Mouse (Mus musculus): ENCODE measurements at regions not wholly inside any gene's neighbourhood (a gene's known extent, or its start where the extent isn't known, plus 50 kb on each side); places are given as distances from the start of the nearest gene placed in this dataset.
A peak's percentile ranks its signal among the peaks of the same experiment; 100 is the strongest.
"Not testable (repeated sequence)": the region's sequence is repeated elsewhere in the genome, so short reads cannot be mapped to it uniquely, and the experiment has no call there.

DNA sequence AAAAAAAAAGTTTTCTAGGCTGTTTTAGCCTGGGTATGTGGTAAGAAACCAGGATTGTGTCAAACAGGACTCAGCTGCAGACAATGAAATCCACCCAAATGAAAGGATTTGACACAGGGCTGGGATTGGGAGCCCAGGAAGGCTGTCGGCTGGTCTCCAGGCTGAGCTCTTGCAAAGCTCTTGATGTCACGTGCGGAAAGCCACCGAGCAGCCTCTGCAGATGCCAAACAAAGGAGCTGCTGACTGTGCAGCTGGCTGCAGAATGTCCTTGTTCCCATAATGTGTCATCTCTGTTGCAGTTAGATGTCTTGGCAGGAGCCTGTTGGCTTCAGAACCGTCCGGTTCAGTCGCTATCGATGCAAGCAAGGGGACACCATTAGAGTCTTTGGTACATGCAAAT is 56.1 kb downstream of the Bbs10 start:
- DNase-seq, result no peak

DNA sequence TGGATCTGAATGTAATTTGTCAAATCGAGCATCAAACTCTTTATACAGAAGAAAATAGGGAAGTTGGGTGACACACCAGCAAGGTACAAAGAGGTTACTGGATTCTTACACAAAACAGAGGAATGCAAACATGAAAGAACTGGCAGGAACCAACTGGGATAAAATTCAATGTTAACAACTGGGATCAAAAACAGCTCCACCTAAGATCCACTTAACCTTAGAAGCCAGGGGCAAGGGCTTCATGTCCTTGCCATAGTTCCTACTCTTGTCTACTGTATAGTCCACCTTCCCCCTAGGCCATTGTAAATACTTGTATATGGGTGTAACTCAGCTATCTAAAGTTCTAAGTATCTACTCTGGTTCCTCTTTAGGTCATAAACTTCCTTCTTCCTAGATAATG is 59.9 kb downstream of the Bbs10 start:
- not testable (repeated sequence) for DNase-seq

DNA sequence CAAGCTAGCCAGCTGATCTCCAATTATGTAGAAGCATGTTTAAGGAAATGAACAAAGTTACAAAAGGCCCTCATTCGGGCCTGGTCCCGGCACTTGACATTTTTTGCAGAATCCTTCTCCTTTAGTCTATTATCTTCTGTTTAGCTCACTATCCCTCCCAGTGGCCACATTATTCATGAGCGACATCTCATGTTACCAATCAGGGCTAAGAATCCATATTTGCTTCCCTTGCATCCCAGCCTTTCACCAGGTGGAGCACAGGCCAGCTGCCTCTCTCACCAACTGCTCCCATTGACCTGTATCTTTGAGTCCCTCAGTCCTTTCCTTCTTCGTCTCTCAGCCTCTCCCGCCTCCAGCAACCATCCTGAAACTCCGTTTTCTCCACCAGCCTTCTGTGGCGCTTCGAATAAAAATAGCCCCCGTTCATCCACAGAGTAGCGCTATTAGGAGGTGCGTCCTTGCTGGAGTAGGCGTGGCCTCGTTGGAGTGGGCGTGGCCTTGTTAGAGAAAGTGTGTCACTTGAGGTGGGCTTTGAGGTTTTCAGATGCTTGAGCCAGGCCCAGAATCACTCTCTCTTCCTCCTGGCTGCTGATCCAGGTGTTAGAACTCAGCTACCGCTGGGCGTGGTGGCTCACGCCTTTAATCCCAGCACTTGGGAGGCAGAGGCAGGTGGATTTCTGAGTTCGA is 63.4 kb downstream of the Bbs10 start:
- DNase-seq, result no peak

DNA sequence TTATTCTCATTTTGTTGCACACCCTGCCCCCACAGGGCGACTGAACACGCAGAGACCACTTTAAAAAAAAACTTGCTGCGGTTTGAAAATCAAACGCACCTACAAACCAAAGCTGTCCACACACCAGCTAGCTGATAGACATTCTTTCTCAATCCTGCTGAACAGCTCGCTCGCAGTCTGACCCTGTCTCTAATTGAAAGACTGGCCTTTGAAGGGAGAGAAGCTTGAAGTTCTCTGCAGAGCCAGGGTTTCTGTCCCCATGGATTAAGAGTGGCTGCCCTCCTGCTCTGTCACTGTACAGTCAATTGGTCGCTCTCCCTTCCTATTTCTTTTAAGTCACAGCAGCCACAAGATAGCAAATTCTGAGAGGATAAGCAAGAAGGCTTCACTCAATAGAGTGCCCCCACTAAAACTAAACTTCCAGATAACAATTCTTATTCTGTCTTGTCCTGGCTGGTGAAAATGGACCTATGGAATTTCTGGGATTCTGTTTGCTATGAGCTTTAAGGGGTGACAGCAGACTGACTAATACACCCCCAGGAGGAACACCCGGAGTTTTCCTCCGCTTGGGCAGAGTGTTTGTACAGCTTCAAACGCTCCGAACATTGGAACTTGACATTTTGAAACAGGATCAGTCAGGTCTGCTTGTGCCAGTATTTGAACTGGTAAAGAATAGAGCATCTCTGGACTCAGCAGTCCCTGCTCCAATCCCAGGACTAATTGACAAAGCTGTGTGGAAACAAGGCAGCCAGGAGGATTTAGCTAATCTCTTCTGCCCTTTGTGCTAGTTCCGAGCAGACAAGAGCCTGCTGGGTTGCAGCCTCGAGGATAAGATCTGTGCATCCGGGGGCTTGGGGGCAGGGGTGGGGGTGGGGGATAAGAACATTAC is 65.5 kb downstream of the Bbs10 start:
- no peak for DNase-seq

DNA sequence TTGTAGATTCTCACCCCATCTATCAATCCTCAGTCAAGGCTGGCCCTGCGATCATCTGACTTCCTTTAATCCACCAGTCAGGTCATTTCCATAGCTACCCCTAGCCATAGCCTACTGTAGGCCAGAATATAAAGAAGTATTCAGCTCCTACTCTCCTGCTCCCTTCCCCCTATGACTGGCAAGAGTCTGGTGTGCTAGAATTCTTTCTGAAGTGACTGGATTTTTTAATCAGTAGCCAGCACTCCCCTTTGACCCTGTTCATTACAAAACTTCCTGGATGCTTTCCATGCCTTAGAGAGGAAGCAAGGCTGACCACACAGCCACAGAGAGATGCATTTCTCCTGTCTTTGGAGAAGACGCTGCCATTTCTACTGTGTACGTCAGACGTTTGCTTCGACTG is 66.5 kb downstream of the Bbs10 start:
- DNase-seq, result no peak

DNA sequence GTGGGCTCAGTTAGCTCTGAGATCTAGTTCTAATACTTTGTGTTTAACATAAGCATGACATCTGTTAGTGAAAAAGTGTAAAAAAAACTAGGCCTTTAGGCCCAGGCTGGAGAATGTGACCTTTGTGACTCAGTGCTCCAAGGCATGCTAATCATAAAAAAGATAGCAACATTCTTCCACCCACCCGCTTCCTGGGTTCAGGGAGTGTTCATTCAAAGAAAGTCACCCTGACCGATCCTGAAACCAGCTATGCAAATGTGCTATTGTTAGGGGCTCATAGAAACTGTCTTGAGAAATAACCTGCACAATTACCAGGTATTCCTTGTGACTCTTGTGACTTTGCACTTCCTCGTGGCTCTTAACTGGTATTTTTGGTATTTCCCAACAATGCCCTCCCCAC is 70.6 kb downstream of the Bbs10 start:
- DNase-seq, result not testable (repeated sequence)

- DNase-seq, result peak; percentile 43
These were observed 79.7 kb downstream of the Bbs10 start for GRCm38 (mm10) chr10:111378047-111378618.

DNA sequence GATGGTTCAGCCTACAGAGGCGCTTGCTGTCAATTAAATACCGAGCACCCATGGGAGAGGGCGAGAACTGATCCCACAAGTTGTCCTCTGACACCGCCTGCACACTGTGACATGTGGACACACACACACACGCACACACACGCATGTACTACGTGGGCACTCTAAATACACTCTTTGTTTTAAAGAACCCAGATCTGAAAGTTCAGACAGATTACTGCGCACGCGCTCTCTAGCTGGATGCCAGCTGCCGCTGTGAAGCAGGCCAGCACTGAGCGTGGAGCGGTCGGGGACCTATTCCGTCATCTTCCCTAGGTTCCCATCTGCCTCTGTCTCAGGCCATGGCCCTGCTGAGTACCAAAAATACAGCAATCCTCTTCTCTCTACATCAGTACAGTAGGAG is 83.2 kb downstream of the Bbs10 start:
- no peak for DNase-seq

DNA sequence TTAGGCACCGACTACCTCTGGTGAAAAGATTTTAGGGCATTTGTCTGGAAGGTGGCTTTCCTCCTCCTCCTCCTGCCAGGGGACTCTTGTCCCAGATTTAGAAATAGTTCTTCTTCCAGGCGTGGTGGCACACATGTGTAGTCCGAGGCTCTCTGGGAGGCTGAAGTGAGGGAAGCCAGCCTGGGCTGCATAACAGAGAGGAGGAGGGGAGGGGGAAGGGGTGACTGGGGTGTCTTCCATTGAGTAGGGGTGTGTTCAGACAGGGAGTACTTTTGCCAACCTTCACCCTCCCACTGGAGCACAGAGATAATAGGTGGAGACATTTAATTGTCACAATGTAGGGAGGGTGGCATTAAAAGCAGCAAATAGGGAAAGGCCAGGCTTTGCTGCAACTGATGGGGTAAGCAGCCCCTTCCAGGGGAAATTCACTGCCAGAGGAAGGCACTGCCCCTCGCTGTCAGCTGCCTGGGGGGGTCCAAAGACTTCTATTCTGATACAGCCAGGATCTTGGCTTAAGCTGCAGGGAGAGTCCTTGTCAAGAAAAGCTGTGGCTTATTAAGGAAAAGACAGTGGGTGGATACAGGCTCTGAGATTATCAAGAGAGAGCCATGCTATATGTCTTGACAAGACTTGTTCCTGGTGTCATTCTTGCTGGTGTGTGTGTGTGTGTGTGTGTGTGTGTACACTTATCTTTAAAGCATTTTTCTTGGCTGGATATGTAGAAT is 83.9 kb downstream of the Bbs10 start:
- DNase-seq, result no peak

DNA sequence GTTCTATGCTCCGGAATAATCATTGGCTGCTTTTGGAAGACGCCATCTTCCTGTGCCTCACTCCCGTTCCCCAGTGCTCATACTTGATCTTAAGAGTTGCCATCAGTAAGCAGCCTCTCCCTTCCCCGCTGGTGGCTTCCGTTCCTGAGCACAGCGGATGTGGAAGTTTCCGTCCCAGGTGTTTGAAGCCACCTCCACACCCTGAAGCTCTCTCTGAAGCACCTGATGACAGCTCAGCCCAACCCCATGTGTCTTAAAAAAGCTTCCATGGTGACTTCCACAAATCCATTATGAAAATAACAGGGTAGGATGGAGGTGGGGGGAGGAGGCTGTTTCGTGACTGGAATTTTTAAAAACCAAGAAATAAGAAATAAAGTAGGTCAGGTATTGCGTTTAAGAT is 87.1 kb downstream of the Bbs10 start:
- peak; percentile 55 for DNase-seq

DNA sequence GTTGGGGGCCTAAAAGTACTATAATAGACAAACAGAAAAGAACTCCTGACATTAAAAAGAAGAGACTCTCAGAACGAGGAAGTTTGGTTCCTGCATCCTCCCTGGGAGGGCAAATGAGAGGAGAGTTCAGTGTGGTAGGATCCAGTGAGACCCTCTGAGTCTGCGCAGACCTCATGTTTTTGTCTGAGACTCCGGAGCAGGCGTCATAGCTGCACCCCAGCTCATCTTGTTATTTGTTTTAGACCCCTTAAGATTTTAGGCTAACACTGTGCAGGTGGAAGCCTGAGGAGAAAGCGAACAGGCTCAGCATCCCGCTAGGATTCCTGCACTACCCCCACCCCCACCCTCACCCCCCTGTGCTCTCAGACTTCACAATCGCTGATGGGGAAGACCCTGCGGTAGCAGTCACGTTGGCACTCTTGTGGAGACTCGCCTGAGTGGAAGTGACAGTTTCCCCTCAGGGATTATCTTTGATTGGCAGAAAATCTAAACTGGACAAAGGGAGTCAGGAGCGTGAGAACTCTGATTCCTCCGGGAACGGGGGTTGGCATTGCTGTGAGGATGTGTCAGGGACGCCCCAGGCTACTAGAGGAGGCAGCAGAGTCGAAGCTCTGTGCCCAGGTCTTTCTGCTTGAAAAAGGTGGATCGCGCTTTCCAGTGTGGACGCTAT is 85.0 kb upstream of the Nap1l1 start:
- DNase-seq, result no peak

DNA sequence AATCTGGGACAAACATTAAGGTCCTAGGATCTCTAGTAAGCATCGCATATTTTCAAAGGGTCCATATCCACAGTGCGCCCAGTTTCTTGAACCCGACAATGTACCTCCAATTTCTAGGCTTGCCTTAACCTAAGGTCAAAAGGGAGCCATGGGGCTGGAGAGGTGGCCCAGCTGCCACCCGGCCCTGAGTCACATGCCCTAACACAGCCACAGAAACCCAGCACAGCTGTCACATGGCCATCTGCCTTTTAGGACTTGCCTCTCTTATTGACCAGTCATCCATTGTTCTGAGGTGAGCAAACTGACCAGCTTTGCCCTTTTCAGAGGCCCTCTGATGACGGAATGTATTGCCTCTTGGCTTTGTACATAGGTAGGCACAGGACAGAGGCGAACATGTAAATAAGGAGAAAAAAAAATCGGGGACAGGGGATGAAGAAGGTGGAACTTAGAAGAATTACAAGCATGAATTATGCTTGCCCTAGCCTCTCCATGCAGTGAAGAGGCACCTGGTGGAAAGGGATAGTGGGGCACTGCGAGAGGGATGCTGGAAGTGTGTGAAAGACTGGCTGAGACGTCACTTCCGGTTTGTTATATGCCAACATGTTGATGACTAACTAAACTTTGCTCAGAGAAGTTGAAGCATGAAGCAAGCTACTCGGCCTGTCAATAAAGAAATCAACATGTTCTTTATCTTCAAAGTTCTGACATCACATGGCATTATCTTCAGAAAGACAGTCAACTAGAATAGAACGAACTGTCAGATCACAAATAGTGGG is 84.3 kb upstream of the Nap1l1 start:
- no peak for DNase-seq

GRCm38 (mm10) chr10:111389890-111390289 is 83.1 kb upstream of the Nap1l1 start:
- DNase-seq, result no peak

DNA sequence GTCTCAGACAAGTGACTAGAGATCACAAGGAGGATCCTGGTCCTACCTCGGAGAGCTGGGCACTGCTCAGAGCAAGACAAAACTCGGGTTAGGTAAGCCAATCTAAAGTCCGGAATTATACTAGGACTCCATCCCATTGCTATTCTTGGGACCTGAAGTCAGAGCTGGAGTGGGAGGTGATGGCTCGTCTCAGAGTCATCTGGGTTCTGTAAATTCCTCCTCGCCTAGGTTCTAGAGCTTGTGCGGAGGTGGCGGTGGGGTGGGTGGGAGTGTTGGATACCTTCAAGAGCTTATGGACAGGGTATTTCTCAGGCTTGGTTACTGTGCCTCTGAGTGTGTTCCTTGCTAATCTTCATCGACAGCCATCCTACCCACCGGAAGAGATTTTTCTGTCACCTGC is 78.6 kb upstream of the Nap1l1 start:
- no peak for DNase-seq

DNA sequence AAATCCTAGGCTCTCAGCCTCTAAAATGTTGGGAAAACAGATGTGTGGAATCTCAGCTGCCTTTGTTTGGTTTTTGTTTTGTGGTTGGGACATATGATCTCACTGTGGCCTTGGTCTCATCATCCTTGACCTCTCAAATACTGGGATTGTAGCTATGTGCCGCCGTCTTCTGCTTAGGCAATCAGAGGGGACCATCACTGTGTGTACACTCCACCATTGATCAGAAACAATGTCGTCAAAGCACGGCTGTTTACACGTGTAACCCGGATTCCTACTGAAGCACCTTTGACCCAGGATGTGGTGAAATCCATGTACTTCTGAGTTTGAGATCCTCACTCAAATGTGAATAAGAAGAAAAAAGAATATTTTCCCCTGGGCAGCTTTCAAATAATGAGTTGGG is 68.0 kb upstream of the Nap1l1 start:
- DNase-seq, result no peak

DNA sequence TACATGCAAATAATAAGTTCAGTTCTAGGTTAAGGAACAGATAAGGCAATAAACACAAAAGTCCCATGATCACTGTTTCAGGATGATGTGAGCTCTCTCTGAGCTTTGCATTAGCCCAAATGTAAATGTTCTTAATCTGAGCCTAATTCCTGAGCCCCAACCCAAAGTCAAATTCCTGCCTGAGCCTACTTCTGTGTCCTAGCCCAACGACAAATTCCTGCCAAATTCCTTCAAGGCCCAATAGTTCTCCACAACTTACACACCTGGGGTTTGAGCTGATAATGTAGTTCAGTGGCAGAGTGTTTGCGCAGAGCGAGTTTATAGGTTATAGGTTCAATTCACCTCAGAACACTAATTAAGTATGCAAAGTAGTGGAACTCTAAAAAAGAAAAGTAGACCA is 64.1 kb upstream of the Nap1l1 start:
- no peak for DNase-seq

DNA sequence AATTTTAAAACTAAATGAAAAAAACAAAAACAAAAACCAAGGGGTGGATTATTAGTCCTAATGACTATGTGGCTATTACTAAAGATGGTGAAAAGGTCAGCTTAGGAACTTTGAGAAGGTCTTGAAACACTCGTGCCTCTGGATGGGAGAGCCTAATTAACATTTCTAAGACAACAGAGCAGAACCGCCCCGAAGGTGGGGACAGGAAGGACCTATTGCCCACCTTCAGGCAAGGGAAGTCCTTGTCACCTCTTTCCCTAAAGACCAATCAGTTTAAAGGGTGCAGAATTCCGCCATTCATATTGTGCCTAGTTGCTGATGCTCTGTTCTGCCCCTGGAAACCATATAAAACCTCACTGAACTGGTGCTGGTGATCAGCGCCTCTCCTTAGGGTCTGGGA is 63.5 kb upstream of the Nap1l1 start:
- no peak for DNase-seq

- no peak for DNase-seq
These were observed 62.9 kb upstream of the Nap1l1 start for GRCm38 (mm10) chr10:111410121-111410520.

GRCm38 (mm10) chr10:111411533-111411932 is 61.5 kb upstream of the Nap1l1 start:
- no peak for DNase-seq

- DNase-seq, result no peak
These were observed 56.4 kb upstream of the Nap1l1 start for GRCm38 (mm10) chr10:111416611-111417130.

GRCm38 (mm10) chr10:111419375-111420194 is 53.4 kb upstream of the Nap1l1 start:
- DNase-seq, result no peak

Data from thymus, postnatal 14 days (tissue).